Mouse (Mus musculus) hindlimb bud, embryonic 11.5 days (tissue): ENCODE data around the gene Ankib1.
"Not testable (repeated sequence)": the region's sequence is repeated elsewhere in the genome, so short reads cannot be mapped to it uniquely, and the experiment has no call there.

ENCODE experiments used
- DNase-seq: peaks from one replicate; pipeline ENCODE4 v3.0.0-alpha.2; 2012; ENCODE audit warnings: low read depth, low spot score; ENCODE audit errors: extremely low spot score

The Ankib1 gene

GRCm38 (mm10) chr5:3802433-3803291 is at the start of gene Ankib1, which contains the start of gene Krit1:
Gene Ankib1, minus strand, starts transcription at chr5:3802925.
Gene Krit1, plus strand, starts transcription at chr5:3803184.
- DNase-seq: no peak

- no peak for DNase-seq
Measured at GRCm38 (mm10) chr5:3845026-3845425, 42.3 kb upstream of the Ankib1 start, which contains the start of gene Lrrd1. Gene Lrrd1, plus strand, starts transcription at chr5:3845173.

DNA sequence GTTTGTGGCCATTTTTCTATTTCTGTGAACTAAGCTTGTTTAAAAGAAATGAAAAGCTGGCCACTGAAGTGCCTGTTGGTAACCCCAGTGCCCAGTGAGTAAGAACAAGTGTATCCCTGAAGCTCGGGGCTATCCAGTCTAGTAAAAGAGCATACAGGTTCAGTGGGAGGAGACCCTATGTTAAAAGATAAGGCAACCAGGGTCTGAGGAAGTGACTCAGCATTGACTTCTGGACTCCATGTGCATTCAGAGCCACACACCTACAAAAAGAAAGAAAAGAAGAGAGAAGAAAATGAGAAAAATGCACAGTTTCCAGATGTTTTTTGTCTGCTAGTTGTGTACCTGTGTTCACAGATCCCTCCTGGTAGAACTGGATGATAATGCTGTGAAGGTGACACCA is 31.4 kb upstream of the Ankib1 start:
- DNase-seq: no peak

DNA sequence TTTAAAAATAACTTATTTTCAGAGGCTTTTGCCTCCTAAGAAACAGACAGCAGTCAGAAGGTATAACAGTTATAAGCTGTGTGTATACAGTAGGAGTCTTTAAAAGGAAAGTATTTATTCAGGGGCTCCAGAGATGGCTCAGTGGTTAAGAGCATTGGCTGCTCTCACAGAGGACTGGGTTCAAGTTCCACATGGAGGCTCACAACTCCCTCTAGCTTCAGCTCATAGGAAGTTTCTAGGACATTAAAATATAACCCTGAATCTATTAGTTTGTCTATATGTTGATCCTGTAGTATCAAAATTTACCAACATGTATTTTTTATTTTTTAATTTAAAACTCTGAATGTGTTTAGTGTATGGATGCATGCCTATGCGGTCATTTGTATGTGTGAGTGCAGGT is 5.7 kb upstream of the Ankib1 start:
- DNase-seq: no peak

GRCm38 (mm10) chr5:3803292-3804165 is 804 bp upstream of the Ankib1 start:
- DNase-seq: no peak

DNA sequence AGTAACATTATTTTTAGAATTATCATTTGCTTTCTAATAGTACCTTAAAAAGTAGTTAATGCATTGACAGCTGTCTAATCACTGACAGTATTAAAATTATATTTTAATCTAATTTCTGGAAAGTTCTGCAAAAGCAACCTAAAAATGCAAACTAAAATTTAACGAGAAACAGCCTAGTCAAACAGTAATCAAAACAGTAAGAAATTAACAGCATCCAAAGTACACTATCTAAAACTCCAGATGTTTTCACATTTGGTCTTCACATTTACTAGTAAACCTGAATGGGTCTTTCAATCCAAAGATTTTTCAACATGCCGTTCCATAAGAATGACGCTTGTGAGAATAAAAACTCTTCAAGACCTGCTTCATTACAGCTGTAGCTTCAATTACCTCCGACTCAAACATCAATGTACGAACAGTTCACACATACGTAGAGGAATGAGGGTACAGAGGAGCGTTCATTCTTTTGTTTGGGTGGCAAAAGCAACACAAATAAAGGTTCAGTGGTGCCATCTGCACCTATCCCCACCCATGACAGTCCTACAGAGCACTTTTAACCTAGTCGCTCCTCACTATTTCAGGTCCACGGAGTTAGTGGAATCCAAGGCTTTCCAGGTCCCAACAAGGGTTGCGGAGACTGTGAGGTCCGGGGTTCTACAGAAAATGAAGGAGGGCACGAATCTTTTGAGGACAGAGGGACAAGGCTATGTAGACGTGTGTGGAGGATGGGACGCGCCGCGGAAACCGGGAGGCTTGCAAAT is 873 bp downstream of the Ankib1 start:
- DNase-seq: no peak

- no peak for DNase-seq
Measured at GRCm38 (mm10) chr5:3800881-3801280, 1.8 kb downstream of the Ankib1 start.

GRCm38 (mm10) chr5:3800041-3800440 is 2.7 kb downstream of the Ankib1 start:
- no peak for DNase-seq

DNA sequence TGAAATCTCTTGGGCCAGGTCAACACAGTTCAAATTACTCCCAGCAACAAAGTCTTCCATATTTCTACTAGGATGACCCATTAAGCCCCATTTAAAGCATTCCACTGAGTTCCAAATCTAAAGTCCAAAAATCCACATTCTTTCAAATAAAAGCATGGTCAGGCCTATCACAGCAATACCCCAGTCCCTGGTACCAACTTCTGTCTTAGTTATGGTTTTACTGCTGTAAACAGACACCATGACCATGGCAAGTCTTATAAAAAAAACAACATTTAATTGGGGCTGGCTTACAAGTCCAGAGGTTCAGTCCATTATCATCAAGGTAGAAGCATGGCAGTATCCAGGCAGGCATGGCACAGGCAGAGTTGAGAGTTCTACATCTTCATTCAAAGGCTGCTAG is 4.1 kb downstream of the Ankib1 start:
- not testable (repeated sequence) for DNase-seq

- DNase-seq: not testable (repeated sequence)
Measured at GRCm38 (mm10) chr5:3797101-3797500, 5.6 kb downstream of the Ankib1 start.

DNA sequence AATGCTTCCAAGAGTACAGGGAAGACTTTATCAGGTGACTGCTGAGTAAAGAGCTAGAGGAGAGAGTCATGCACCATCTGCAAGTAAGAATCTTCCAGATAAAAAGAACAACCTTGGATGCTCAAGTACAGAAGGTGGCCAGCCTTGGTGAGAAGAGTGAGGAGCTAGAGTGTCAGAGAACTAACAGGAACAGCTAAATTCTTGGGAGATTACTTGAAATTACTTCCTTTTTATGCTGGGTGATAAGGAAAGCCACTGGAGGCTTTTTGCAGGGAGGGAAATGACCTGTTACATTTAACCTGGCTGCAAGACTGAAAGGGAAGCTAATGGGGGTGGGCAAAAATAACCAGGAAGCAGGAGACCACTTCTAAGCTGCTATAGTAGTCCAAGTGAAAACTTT is 11.7 kb downstream of the Ankib1 start:
- no peak for DNase-seq

DNA sequence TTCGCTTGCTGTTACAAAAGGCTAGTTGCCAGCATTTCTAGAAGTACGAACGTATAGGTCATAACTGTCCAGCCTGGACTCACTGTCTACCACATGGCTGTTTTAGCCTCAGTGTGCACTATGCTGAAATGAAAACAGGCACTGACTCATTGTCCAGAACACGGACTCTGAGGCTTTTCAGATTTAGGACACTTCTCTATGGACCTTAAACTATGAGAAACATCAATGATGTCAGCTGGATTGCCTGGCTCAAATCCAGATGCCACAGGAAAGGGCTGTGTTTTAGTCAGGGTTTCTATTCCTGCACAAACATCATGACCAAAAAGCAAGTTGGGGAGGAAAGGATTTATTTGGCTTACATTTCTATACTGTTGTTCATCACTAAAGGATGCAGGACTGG is 15.2 kb downstream of the Ankib1 start:
- no peak for DNase-seq

GRCm38 (mm10) chr5:3784751-3785496 is 17.8 kb downstream of the Ankib1 start:
- no peak for DNase-seq

GRCm38 (mm10) chr5:3783947-3784681 is 18.6 kb downstream of the Ankib1 start:
- no peak for DNase-seq

DNA sequence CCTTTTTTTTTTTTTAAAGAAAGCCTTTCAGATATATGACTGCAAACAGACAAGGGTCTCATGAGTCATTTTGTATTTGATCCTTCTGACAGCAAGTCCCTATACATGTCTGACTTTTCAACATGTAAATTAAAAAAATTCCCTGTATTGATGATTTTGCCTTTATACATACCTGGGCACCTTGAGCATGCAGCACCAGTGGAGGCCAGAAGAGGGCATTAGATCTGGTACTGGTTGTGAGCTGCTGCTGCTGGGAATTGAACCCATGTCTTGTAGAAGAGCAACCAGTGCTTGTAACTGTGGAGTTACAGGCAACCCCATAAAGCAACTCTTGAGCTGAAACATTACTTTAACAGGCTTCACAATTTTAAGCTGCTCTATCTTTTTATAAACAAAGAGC is 20.1 kb downstream of the Ankib1 start:
- no peak for DNase-seq

- no peak for DNase-seq
Measured at GRCm38 (mm10) chr5:3772017-3772416, 30.7 kb downstream of the Ankib1 start.

- DNase-seq: no peak
Measured at GRCm38 (mm10) chr5:3771512-3771911, 31.2 kb downstream of the Ankib1 start.

DNA sequence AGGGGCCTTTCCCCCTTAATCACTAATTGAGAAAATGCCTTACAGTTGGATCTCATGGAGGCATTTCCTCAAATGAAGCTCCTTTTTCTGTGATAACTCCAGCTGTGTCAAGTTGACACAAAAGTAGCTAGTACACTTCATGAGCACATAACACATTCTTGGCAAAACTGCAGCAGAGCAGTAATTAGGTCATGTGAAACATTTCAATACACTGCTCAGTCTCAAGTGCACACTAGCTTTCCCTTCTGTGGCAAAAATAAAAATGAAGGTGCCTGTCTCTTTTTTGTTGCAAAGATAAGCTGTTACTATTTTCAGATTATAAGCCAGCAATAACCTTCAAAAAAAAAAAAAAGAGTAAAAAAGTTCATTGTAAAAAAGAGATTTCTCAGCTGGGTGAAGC is 52.2 kb downstream of the Ankib1 start:
- DNase-seq: not testable (repeated sequence)

DNA sequence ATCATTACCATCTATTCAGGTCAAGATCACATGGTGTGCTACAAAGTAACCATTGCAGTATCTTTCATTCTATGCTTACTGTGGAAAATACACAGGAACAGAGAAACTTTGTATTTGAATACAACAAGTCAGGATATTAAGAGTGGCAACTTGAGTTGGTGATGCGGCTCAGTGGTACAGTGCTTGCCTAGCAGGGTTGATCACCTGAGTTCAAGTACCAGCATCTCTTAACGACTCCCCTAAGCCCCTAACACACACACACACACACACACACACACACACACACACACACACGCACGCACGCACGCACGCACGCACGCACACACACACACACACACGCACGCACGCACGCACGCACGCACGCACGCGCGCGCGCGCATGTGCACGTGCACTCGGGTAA is 69.9 kb downstream of the Ankib1 start:
- not testable (repeated sequence) for DNase-seq

GRCm38 (mm10) chr5:3728820-3729219 is 73.9 kb downstream of the Ankib1 start:
- DNase-seq: no peak
